Mouse (Mus musculus) C2C12 (cell line): ENCODE data around the gene Tapt1. TPM values are rescaled to one million over a fixed set of nuclear protein-coding genes. Genes with fewer than 3 reads are reported as not detected.
"Not testable (repeated sequence)": the region's sequence is repeated elsewhere in the genome, so short reads cannot be mapped to it uniquely, and the experiment has no call there.

Experiments used
- H3K27me3 ChIP-seq: one replicate; pipeline ENCODE4 v1.6.1; 2011; ENCODE audit not compliant: control insufficient read depth, insufficient read depth, insufficient read length
- H3K36me3 ChIP-seq: one replicate; pipeline ENCODE4 v1.6.1; 2011; ENCODE audit not compliant: control insufficient read depth, insufficient read depth
- H3K4me3 ChIP-seq: one replicate; pipeline ENCODE4 v1.5.1; 2011; ENCODE audit warnings: mild to moderate bottlenecking, control low read depth; ENCODE audit not compliant: poor library complexity, insufficient read depth, severe bottlenecking
- H3K79me2 ChIP-seq: one replicate; pipeline ENCODE4 v1.6.1; 2011; ENCODE audit not compliant: control insufficient read depth, insufficient read depth
- H3K79me3 ChIP-seq: one replicate; pipeline ENCODE4 v1.6.1; 2011; ENCODE audit warnings: low read depth, control low read depth
- H3ac ChIP-seq: one replicate; pipeline ENCODE3; 2011; ENCODE audit warnings: low read depth; ENCODE audit not compliant: control insufficient read depth, insufficient read length
- CEBPB ChIP-seq: IDR thresholded peaks from one replicate; pipeline ENCODE4 v1.6.1; 2011; ENCODE audit warnings: low read depth, mild to moderate bottlenecking, control low read depth, moderate library complexity
- CTCF ChIP-seq: IDR thresholded peaks from one replicate; pipeline ENCODE4 v1.5.1; 2011; ENCODE audit not compliant: control insufficient read depth, insufficient read depth, insufficient read length
- FOSL1 ChIP-seq: IDR thresholded peaks from one replicate; pipeline ENCODE4 v1.8.0; 2011; ENCODE audit warnings: mild to moderate bottlenecking, low read length; ENCODE audit not compliant: poor library complexity, insufficient read depth, severe bottlenecking
- MAX ChIP-seq: IDR thresholded peaks from one replicate; pipeline ENCODE4 v1.6.1; 2011; ENCODE audit warnings: mild to moderate bottlenecking, control low read depth
- MYOD1 ChIP-seq: IDR thresholded peaks from one replicate; pipeline ENCODE4 v1.6.1; 2011; ENCODE audit warnings: low read depth; ENCODE audit not compliant: control insufficient read depth, insufficient read length
- MYOG ChIP-seq: IDR thresholded peaks from one replicate; pipeline ENCODE4 v1.6.1; 2011; ENCODE audit not compliant: control insufficient read depth, insufficient read length; ENCODE audit errors: extremely low read depth
- USF1 ChIP-seq: IDR thresholded peaks from one replicate; pipeline ENCODE4 v1.6.1; 2011; ENCODE audit warnings: low read depth, mild to moderate bottlenecking, control low read depth, moderate library complexity
- long read RNA-seq, 2 experiments: library from polyadenylated mRNA; unstranded; transcript quantifications; one replicate each; pipeline ENCODE4 v2.0.0; 2019 to 2020
- polyA plus RNA-seq: library from polyadenylated mRNA; unstranded; fragments of >200 nt; fragmentation: generic; extraction: Trizol; gene quantifications from one replicate; pipeline ENCODE4 v1.2.1, GENCODE M21; 2012; ENCODE audit warnings: missing spikeins

Gene Tapt1
- 13.0 TPM for polyA plus RNA-seq
- long read RNA-seq, experiment 1 = 0 reads
- long read RNA-seq, experiment 2, partial matches to known transcripts = 3 of 5 reads
- long read RNA-seq, experiment 2, other reads (novel, unspliced or antisense) = 0 of 5 reads

DNA sequence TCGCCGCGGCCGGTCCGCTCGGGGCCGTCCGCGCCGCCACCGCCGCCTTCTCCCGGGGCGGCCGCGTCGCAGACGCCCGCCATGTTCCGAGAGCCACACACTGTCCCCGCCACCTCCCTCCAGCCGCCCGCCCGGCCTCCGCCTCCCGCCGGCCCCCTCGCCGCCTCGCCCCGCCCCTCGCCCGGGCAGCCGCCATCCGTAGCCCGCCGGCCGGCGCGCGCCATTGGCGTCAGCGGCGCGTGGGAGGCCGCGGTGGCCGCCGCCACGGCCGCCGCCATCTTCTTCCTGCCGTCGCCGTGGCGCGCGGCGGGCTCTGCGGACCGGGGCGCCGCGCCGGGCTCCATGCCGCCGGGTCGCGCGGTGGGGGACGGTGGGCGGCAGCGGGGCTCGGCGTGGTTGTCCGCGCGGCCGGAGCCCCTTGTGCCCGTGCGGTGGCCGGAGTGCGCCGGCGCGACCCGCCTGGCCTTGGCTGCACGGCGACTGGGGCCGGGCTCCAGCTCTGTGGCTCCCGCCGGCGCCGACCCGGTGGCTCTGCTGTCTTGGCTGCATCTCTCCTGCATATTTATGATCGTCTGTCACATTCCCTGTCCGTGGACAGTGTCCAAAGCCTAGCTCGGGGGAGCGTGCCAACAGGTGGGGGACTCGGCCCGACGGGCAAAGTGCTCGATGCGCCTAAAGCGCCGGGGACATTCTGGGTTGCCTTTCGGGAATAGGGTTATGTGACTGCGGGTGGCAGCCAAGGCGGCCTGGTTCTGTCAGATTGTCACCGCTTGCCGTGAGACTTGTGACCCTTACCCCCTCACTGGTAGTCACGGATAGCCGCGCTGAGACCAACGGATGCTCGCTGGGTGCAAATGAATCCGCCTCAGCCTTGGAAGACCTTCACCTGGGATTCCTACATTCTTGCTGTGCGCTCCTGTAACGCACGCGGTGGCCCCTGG lies at the start of gene Tapt1:
TSS of gene Tapt1 (minus strand) at position 106 of the 941 bp plus-strand sequence.
- Histone ChIP-seq H3K36me3 (no peaks in the 10 kb centered on the region), H3ac (peak within 1 kb of the TSS; percentile 93), H3K79me2 (peaks cover 56% of the 10 kb centered on the region), H3K79me3 (peaks cover 37% of the 10 kb centered on the region), H3K27me3 (no peaks in the 10 kb centered on the region), H3K4me3 (peak within 1 kb of the TSS; percentile 59)
- TF ChIP-seq CEBPB (no peak), MYOG (no peak), FOSL1 (no peak), USF1 (no peak), MAX (peak; percentile 36), MYOD1 (no peak), CTCF (no peak)

DNA sequence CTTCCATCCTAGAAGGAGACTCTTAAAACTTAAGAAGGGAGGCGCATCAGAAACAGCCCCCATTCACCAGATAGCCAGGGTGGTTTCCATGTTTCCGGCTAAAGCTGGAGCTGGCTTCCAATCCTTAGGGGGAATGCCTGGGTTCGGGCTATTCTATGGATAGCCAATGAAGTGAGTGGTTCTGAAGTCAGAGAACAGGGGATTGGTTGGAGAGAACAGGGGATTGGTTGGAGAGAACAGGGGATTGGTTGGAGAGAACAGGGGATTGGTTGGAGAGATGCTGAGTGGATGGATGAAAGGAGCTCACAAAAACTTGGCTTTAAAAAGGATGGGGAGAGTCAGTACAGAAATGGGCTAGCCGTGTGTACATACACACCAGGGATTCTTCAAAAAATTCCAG lies 45.1 kb upstream of the Tapt1 start:
- Histone ChIP-seq H3K79me3 (no peaks in the 10 kb centered on the region), H3K4me3 (no peak overlapping the region), H3ac (no peak overlapping the region), H3K79me2 (no peaks in the 10 kb centered on the region), H3K27me3 (no peaks in the 10 kb centered on the region), H3K36me3 (no peaks in the 10 kb centered on the region)
- TF ChIP-seq CTCF (no peak), MAX (no peak), USF1 (no peak), FOSL1 (no peak), CEBPB (no peak), MYOG (no peak), MYOD1 (no peak)

DNA sequence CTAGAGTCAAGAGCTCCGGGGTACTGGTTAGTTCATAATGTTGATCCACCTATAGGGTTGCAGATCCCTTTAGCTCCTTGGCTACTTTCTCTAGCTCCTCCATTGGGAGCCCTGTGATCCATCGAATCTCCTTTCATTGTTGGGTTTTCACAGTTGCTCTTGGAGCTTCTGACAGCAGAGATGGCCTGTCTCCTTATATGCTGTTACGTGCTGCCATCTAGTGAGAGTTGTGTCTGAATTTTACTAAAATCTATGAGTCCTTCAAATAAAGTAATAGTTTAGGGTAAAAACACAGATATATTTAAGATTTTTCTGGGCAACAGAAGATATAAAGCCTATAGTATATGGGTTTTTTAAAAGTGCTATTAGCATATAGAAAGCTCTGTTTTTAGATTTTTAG lies 42.1 kb upstream of the Tapt1 start:
- H3K79me3 ChIP-seq, H3K27me3 ChIP-seq, H3K4me3 ChIP-seq, H3K79me2 ChIP-seq, H3K36me3 ChIP-seq, H3ac ChIP-seq: not testable (repeated sequence)

DNA sequence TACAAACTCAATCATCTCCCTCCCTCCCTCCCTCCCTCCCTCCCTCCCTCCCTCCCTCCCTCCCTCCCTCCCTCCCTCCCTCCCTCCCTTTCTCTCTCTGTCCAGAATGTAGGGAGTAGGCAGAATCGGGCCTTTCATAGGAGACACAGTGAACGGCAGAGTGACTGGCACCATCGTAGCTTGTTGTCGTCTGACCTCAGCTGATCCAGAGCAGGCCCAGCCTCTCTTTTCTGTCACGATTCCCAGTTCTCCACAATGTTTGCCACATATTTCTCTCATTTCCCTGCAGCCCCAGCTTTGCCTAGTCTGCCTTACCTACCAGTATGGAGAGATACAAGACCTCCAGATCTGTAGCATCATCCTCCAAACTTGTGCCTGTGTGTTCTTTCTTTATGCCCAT lies 35.3 kb upstream of the Tapt1 start:
- Histone ChIP-seq H3K36me3 (no peaks in the 10 kb centered on the region), H3ac (no peak overlapping the region), H3K79me2 (no peaks in the 10 kb centered on the region), H3K27me3 (no peaks in the 10 kb centered on the region), H3K4me3 (no peak overlapping the region), H3K79me3 (no peaks in the 10 kb centered on the region)
- TF ChIP-seq MYOG = no peak
- TF ChIP-seq MYOD1 = no peak
- TF ChIP-seq CEBPB = no peak
- no peak for TF ChIP-seq USF1
- no peak for TF ChIP-seq CTCF
- TF ChIP-seq FOSL1 = no peak
- no peak for TF ChIP-seq MAX

DNA sequence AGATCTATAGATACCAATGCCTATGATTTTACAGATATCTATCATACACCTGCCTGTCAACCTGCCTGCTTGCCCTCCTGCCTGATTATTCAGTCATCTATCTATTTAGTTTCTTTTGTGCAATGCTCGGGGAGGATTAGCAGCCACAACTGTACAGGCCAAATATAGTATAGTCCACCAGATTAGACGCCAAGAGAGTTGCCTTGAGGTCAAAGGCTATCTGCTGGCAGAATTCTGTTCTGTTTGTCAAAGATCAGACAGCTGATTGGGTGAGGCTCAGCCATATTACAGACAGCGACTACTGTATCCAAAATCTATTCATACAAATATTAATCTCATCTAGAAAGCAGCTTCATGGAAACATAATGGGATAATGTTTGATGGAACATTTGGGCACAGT lies 34.7 kb upstream of the Tapt1 start:
- Histone ChIP-seq H3ac (no peak overlapping the region), H3K4me3 (no peak overlapping the region), H3K36me3 (no peaks in the 10 kb centered on the region), H3K27me3 (no peaks in the 10 kb centered on the region), H3K79me3 (no peaks in the 10 kb centered on the region), H3K79me2 (no peaks in the 10 kb centered on the region)
- no peak for TF ChIP-seq MYOD1
- no peak for TF ChIP-seq CEBPB

DNA sequence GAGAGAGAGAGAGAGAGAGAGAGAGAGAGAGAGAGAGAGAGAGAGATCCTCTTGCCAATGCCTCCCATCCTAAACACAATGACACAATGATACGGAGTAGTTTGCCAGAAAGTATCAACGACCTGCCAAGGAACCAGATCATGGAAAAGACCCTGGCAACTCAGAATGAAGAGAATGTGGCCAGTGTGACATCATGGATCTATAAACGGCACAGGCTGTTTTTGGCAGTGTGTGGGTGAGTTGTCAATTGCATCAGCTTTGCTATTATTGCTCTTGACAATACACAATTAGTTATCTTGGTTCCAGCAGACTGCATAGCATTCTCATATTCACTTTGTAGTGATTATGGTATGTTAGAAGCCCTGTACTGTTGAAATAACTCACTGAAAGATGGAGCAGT lies 33.3 kb upstream of the Tapt1 start:
- Histone ChIP-seq H3K79me2 (no peaks in the 10 kb centered on the region), H3K27me3 (no peaks in the 10 kb centered on the region), H3K36me3 (no peaks in the 10 kb centered on the region), H3ac (no peak overlapping the region), H3K4me3 (no peak overlapping the region), H3K79me3 (no peaks in the 10 kb centered on the region)
- TF ChIP-seq CTCF (no peak), USF1 (no peak), MYOD1 (no peak), MYOG (no peak), FOSL1 (no peak), CEBPB (no peak), MAX (no peak)
